Mouse (Mus musculus): ENCODE measurements around the gene Smurf2.

DNA sequence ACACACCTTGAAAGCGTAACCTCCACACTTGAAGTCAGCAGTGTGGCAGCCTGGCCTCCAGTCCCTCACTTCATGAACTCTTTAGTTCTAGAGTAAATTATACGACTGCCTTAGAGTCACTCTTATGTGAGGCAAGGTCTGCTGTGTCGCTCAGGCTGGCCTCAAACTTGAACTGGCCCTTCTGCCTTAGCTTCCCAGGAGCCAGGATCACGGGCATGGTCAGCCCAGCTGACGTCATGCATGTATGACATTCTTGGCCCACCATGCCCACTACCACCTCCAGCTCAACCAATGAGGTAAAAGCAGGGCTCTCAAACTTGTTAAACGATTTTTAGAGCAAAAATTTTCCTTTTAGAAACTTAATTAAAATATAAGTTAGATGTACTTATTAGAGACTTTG lies 99.1 kb downstream of the Smurf2 start:
- TF ChIP-seq CTCF (IDR thresholded peaks at IDR 0.05; ENCODE audit: insufficient read depth, low read depth, low read length) = no peak
- no peak for TF ChIP-seq POLR2A (IDR thresholded peaks at IDR 0.05; ENCODE audit: insufficient read depth, low read depth, low read length)
